In genomic region chr19:24536920-24537319, GRCm38 (mm10) we compare ENCODE assay signal across 23 mouse cellular contexts. TPM values are rescaled to one million over a fixed set of nuclear protein-coding genes. Genes with fewer than 3 reads are reported as not detected.
DNase-seq lines count a peak whose midpoint lies in the region; ATAC-seq and TF ChIP-seq lines count a peak whose summit lies in the region.
"Had no signal": no experiment of that assay in that cellular context is flagged by ENCODE, and none has a peak within 500 bp of the region (broad histone marks: within the 10 kb centered on the region; RNA-seq: fewer than 3 reads in every experiment).

No protein-coding gene starts in this region.

- no peaks in the 10 kb centered on the region for H3K36me3 ChIP-seq in embryonic facial prominence, embryonic 11.5 days (replicated peaks; ENCODE audit: control insufficient read depth, insufficient read depth, low read depth, low read length)
- H3K36me3 ChIP-seq in embryonic facial prominence, embryonic 10.5 days (replicated peaks) = no peaks in the 10 kb centered on the region
- no peaks in the 10 kb centered on the region for H3K36me3 ChIP-seq in lung, embryonic 14.5 days (ENCODE audit: insufficient read depth)
- H3K36me3 ChIP-seq: embryonic facial prominence, embryonic 15.5 days; forebrain, embryonic 12.5 days; heart, embryonic 12.5 days; limb, embryonic 12.5 days; midbrain, embryonic 12.5 days; neural tube, embryonic 12.5 days had no signal

- no peak overlapping the region for H3K4me2 ChIP-seq in embryonic facial prominence, embryonic 11.5 days (ENCODE audit: low read depth, low read length)
- no peak overlapping the region for H3K4me2 ChIP-seq in lung, embryonic 14.5 days
- H3K4me2 ChIP-seq: embryonic facial prominence, embryonic 15.5 days; forebrain, embryonic 12.5 days; heart, embryonic 12.5 days; hindbrain, embryonic 14.5 days; limb, embryonic 12.5 days; midbrain, embryonic 12.5 days; neural tube, embryonic 12.5 days had no signal

- peak; percentile 13 for DNase-seq in embryonic facial prominence, embryonic 11.5 days (ENCODE audit: low spot score)
- DNase-seq in embryonic facial prominence, embryonic 10.5 days (ENCODE audit: low spot score) = no peak
- DNase-seq in lung, embryonic 14.5 days = peak; percentile 18
- DNase-seq in lung, postnatal 36 days = no peak
- DNase-seq in adrenal gland, postnatal 10 days = no peak
- DNase-seq in left cerebral cortex, postnatal 14 days (ENCODE audit: low spot score in 2 of 2) = no peak
- DNase-seq: cerebellum, adult 9-10 months; embryo, embryonic 11 days; gastrocnemius, postnatal 10 days; kidney, adult 9 months; kidney, postnatal 10 days had no signal

- H3K27ac ChIP-seq in embryonic facial prominence, embryonic 11.5 days (replicated peaks; ENCODE audit: low read depth, low read length) = no peak overlapping the region
- no peak overlapping the region for H3K27ac ChIP-seq in embryonic facial prominence, embryonic 10.5 days (replicated peaks)
- H3K27ac ChIP-seq in lung, embryonic 14.5 days (ENCODE audit: low read depth) = no peak overlapping the region
- H3K27ac ChIP-seq: embryonic facial prominence, embryonic 15.5 days; forebrain, embryonic 12.5 days; hindbrain, embryonic 14.5 days; limb, embryonic 12.5 days; midbrain, embryonic 12.5 days; neural tube, embryonic 12.5 days had no signal

- H3K4me3 ChIP-seq in embryonic facial prominence, embryonic 11.5 days (ENCODE audit: low read depth, low read length) = no peak overlapping the region
- no peak overlapping the region for H3K4me3 ChIP-seq in embryonic facial prominence, embryonic 10.5 days
- H3K4me3 ChIP-seq in lung, embryonic 14.5 days (ENCODE audit: low read depth, low read length) = no peak overlapping the region
- H3K4me3 ChIP-seq: embryonic facial prominence, embryonic 15.5 days; forebrain, embryonic 12.5 days; heart, embryonic 12.5 days; limb, embryonic 12.5 days; megakaryocyte, embryonic 14.5 days; midbrain, embryonic 12.5 days; myocyte; neural tube, embryonic 12.5 days had no signal

- 65% methylated on average over 5 of the region's 5 CpGs for WGBS in embryonic facial prominence, embryonic 11.5 days
- WGBS in embryonic facial prominence, embryonic 10.5 days = 83% methylated on average over 5 of the region's 5 CpGs
- WGBS in lung, embryonic 14.5 days = 40% methylated on average over 5 of the region's 5 CpGs

- intact Hi-C loops in left cerebral cortex, postnatal 14 days (cut with DNase I) = no loop called here

- TF ChIP-seq CTCF in lung, embryonic 14.5 days (IDR thresholded peaks at IDR 0.05; ENCODE audit: low read depth) = no peak

- H3K9me3 ChIP-seq in embryonic facial prominence, embryonic 11.5 days (replicated peaks; ENCODE audit: control insufficient read depth, low read length) = no peaks in the 10 kb centered on the region
- H3K9me3 ChIP-seq in embryonic facial prominence, embryonic 10.5 days = no peaks in the 10 kb centered on the region
- no peaks in the 10 kb centered on the region for H3K9me3 ChIP-seq in lung, embryonic 14.5 days (ENCODE audit: low read depth, low read length)
- H3K9me3 ChIP-seq: embryonic facial prominence, embryonic 15.5 days; forebrain, embryonic 12.5 days; heart, embryonic 12.5 days; limb, embryonic 12.5 days; megakaryocyte, embryonic 14.5 days; midbrain, embryonic 12.5 days; neural tube, embryonic 12.5 days had no signal

- ATAC-seq in embryonic facial prominence, embryonic 11.5 days (replicated peaks; ENCODE audit: insufficient number of reproducible peaks, low FRiP score, low TSS enrichment, low read depth) = no peak
- no peak for ATAC-seq in lung, embryonic 14.5 days (ENCODE audit: insufficient read depth)
- ATAC-seq in granulocyte monocyte progenitor cell, adult 5-6 weeks (replicated peaks; ENCODE audit: poor library complexity, severe bottlenecking) = peak; percentile 70
- ATAC-seq in megakaryocyte progenitor cell, adult 5-6 weeks (replicated peaks; ENCODE audit: poor library complexity) = peak; percentile 23
- ATAC-seq: intestine, postnatal 0 days had no signal

- no peaks in the 10 kb centered on the region for H3K27me3 ChIP-seq in embryonic facial prominence, embryonic 11.5 days (ENCODE audit: control insufficient read depth, insufficient read depth, low read length)
- H3K27me3 ChIP-seq in embryonic facial prominence, embryonic 10.5 days (replicated peaks; ENCODE audit: low read depth, poor library complexity, severe bottlenecking) = no peaks in the 10 kb centered on the region
- H3K27me3 ChIP-seq in lung, embryonic 14.5 days (ENCODE audit: insufficient read depth, low read length) = no peaks in the 10 kb centered on the region
- H3K27me3 ChIP-seq: embryonic facial prominence, embryonic 15.5 days; forebrain, embryonic 12.5 days; heart, embryonic 12.5 days; limb, embryonic 12.5 days; megakaryocyte, embryonic 14.5 days; midbrain, embryonic 12.5 days; neural tube, embryonic 12.5 days had no signal

- H3K4me1 ChIP-seq in embryonic facial prominence, embryonic 11.5 days (ENCODE audit: control insufficient read depth, insufficient read depth, low read length) = no peaks in the 10 kb centered on the region
- H3K4me1 ChIP-seq in embryonic facial prominence, embryonic 10.5 days = 0 out of 2 replicates have a peak, but pooled peaks cover 5% of the 10 kb centered on the region
- H3K4me1 ChIP-seq in lung, embryonic 14.5 days (ENCODE audit: insufficient read depth) = no peaks in the 10 kb centered on the region
- H3K4me1 ChIP-seq: embryonic facial prominence, embryonic 15.5 days; forebrain, embryonic 12.5 days; limb, embryonic 12.5 days; midbrain, embryonic 12.5 days; neural tube, embryonic 12.5 days had no signal

- H3K9ac ChIP-seq in embryonic facial prominence, embryonic 11.5 days (replicated peaks; ENCODE audit: low read length) = no peak overlapping the region
- no peak overlapping the region for H3K9ac ChIP-seq in lung, embryonic 14.5 days
- H3K9ac ChIP-seq: embryonic facial prominence, embryonic 15.5 days; forebrain, embryonic 12.5 days; heart, embryonic 12.5 days; hindbrain, embryonic 14.5 days; limb, embryonic 12.5 days; midbrain, embryonic 12.5 days; neural tube, embryonic 12.5 days had no signal

RNA-seq across cellular contexts. Expression of gene Pip5k1b, which starts 18.8 kb away (rescaled TPM):
- polyA plus RNA-seq in embryonic facial prominence, embryonic 11.5 days (2014; fragmentation: Nextera tagmentation; extraction: Ambion mirVana) = 1.6 and 2.1 TPM in 2 replicates
- polyA plus RNA-seq in embryonic facial prominence, embryonic 10.5 days (2016; fragmentation: Nextera tagmentation; extraction: Ambion mirVana) = 1.1 and 1.2 TPM in 2 replicates
- polyA plus RNA-seq in lung, embryonic 14.5 days (2014; fragmentation: Nextera tagmentation; extraction: Ambion mirVana) = 2.3 and 2.6 TPM in 2 replicates
- 14.2 and 19.9 TPM in 2 replicates for total RNA-seq in granulocyte monocyte progenitor cell, adult 5-6 weeks (2014; fragmentation: Nextera tagmentation)
- total RNA-seq in granulocyte monocyte progenitor cell, adult 5-6 weeks (2017) = 7.5 and 9.7 TPM in 2 replicates
- 24.4 and 25.6 TPM in 2 replicates for total RNA-seq in megakaryocyte progenitor cell, adult 5-6 weeks (2015)
- total RNA-seq in megakaryocyte progenitor cell, adult 5-6 weeks (2017) = 10.7 and 13.5 TPM in 2 replicates
- total RNA-seq in adrenal gland, postnatal 10 days (2021) = 10 to 100 TPM; 18.8 to 20.0 TPM
- total RNA-seq in left cerebral cortex, postnatal 14 days (2021) = 10 to 100 TPM; 17.7 to 19.3 TPM

RNA-seq across cellular contexts. Expression of gene Fam122a, which starts 59.8 kb away (rescaled TPM):
- 42.2 and 43.8 TPM in 2 replicates for polyA plus RNA-seq in embryonic facial prominence, embryonic 11.5 days (2014; fragmentation: Nextera tagmentation; extraction: Ambion mirVana)
- 43.4 and 46.2 TPM in 2 replicates for polyA plus RNA-seq in embryonic facial prominence, embryonic 10.5 days (2016; fragmentation: Nextera tagmentation; extraction: Ambion mirVana)
- polyA plus RNA-seq in lung, embryonic 14.5 days (2014; fragmentation: Nextera tagmentation; extraction: Ambion mirVana) = 47.0 and 48.3 TPM in 2 replicates
- total RNA-seq in granulocyte monocyte progenitor cell, adult 5-6 weeks (2014; fragmentation: Nextera tagmentation) = 31.1 and 32.2 TPM in 2 replicates
- total RNA-seq in granulocyte monocyte progenitor cell, adult 5-6 weeks (2017) = 8.2 and 8.8 TPM in 2 replicates
- 37.8 and 45.5 TPM in 2 replicates for total RNA-seq in megakaryocyte progenitor cell, adult 5-6 weeks (2015)
- total RNA-seq in megakaryocyte progenitor cell, adult 5-6 weeks (2017) = 9.7 and 13.9 TPM in 2 replicates
- 10 to 100 TPM; 26.5 to 29.4 TPM for total RNA-seq in adrenal gland, postnatal 10 days (2021)
- total RNA-seq in left cerebral cortex, postnatal 14 days (2021) = 10 to 100 TPM; 26.1 to 31.2 TPM

Comparison
In these comparisons a context has a peak if more than half of its experiments do, and no peak if none do; other contexts are left out.
1. DNase-seq: peak in embryonic facial prominence, embryonic 11.5 days (single experiment) and lung, embryonic 14.5 days (single experiment); none in embryonic facial prominence, embryonic 10.5 days (single experiment), lung, postnatal 36 days (single experiment), adrenal gland, postnatal 10 days (single experiment) and left cerebral cortex, postnatal 14 days (0 of 2).
2. ATAC-seq: peak in granulocyte monocyte progenitor cell, adult 5-6 weeks (single experiment) and megakaryocyte progenitor cell, adult 5-6 weeks (single experiment); none in embryonic facial prominence, embryonic 11.5 days (single experiment) and lung, embryonic 14.5 days (single experiment).